Mouse (Mus musculus) adrenal gland, postnatal 25 days (tissue): Measurements from ENCODE around the gene Grik4. TPM values are rescaled to one million over a fixed set of nuclear protein-coding genes. Genes with fewer than 3 reads are reported as not detected.
"Not testable (repeated sequence)": the region's sequence is repeated elsewhere in the genome, so short reads cannot be mapped to it uniquely, and the experiment has no call there.

ENCODE experiments used
- DNase-seq: peaks from one replicate; pipeline ENCODE4 v3.0.0; 2021; ENCODE audit warnings: mixed read lengths
- long read RNA-seq: library from polyadenylated mRNA; stranded (forward); transcript quantifications from one replicate; pipeline ENCODE4 v2.0.0, GENCODE M21; 2021
- total RNA-seq: library from RNA; stranded (reverse); gene quantifications from 2 replicates; pipeline ENCODE4 v1.2.3, GENCODE M21; 2021

The Grik4 gene
- 2.0 and 2.1 TPM in 2 replicates for total RNA-seq
- long read RNA-seq, full-length matches to known transcripts: 2 of 5 reads
- long read RNA-seq, partial matches to known transcripts: 2 of 5 reads
- long read RNA-seq, other reads (novel, unspliced or antisense): 1 of 5 reads

DNA sequence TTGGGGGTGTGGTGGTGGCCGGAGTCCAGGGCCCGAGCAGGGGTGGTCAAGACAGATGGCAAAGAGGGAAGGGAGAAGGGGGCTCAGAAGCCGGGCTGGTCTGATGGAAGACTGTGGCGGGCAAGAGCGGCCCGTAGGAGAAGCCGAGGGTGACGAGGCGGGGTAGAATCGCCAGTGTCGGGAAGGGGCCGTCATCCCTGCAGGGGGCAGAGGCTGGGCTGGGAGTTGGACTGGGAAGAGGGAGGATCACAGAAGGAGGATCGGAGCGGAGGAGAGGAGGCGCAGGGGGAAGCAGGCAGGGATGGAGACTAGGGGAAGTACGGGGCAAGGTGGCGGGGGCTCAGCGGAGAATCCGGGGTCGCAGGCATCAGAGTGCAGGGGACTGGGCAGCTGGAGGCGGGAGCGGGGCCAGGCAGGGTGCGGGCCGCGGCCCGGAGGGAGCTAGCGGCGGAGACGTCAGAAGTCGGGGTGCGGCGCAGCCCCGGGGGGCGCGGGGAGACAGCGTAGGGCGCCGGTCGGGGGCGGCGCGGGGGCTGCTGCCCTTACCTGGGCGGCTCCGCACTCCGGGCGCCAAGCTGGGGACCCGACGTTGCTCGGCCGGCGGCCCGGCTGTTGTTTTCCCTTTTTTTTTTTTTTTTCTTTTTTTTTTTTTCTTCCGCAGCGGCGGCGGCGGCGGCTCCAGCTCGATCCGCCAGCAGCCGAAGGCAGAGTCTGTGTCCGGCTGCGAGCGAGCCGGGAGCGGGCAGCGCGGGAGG lies at the start of gene Grik4:
TSS of gene Grik4 (minus strand) at position 713 of the 755 bp plus-strand sequence.
- DNase-seq: peak; percentile 30

DNA sequence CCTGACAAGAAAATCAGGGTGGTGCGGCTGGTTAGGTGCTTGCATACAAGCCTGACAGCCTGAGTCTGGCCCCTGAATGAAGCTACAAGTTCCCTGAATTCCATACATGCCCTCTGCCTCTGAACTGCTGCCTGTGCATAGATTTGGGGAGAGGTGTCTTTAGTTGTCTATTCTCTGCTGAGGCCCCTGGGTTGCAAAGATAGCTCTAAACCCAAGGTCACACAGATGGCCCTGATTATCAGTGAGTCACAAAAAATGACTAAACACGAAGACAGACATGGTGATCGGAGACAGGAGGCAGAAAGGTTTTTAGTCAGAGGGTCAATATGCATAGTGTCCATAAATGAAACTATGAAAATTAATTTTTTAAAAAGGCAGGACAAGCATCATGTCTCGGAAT lies 49.4 kb upstream of the Grik4 start:
- DNase-seq: no peak

- no peak for DNase-seq
Observed at GRCm38 (mm10) chr9:42987988-42988387, 43.7 kb upstream of the Grik4 start.

- no peak for DNase-seq
Observed at GRCm38 (mm10) chr9:42968894-42969521, 24.7 kb upstream of the Grik4 start.

GRCm38 (mm10) chr9:42967731-42968130 lies 23.4 kb upstream of the Grik4 start:
- peak; percentile 55 for DNase-seq

- DNase-seq: not testable (repeated sequence)
Observed at GRCm38 (mm10) chr9:42964809-42965208, 20.5 kb upstream of the Grik4 start.

DNA sequence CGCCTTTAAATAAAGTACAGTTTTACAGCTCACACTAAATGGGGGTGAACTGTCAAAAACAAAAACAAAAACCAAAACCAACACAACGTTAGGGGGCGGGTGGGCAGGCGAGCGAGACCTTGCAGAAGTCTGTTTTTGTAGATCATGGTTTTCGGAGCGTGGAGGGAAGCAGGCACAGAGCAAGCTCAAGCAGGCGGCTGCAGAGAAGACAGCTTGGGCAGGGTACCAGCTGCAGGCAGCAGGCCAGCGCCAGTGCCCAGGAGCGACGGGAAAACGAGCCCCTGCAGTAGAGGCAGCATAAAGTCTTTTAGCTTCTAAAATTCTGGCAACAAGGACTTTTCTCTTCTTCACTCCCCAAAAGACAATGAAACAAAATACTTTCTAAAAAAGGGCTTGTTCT lies 20.1 kb upstream of the Grik4 start:
- no peak for DNase-seq

DNA sequence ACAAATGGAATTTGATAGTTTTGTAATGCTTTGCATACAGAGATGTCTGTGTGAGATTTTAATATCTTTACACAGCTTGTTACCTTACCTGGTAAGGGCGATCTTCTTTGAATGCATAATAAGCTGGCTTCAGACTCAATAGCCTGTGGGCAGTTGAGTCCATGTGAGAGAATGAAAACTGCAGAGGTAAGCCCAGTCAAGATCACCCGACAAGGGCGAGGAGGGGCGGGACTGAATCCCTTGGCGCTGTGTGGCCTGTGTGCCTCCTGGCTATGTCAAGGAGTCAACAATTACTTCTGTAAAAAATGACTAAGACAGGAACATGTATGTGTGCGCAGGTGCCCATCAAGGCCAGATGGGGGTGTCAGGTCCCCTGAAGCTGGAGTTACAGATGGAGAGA lies 18.2 kb upstream of the Grik4 start:
- DNase-seq: no peak

DNA sequence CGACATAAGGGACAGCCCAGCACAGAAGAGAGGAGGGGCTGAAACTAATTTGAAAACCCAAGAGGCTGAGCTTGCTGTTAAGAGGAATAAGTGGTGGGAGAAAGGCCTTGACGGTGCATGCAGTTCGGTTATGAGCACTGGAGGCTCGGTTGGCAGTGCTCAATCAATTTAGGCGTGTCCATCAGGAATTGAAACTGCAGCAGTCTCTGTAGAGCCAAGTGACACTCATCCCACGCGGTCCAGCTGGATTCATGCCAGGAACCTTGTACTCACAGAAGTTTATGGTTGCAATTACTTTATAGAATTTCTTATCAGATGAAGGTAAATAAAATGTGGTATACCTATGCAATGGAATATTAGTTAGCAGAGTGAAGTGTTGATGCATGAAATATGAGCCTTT lies 14.1 kb upstream of the Grik4 start:
- DNase-seq: peak; percentile 46

GRCm38 (mm10) chr9:42948381-42948780 lies 4.1 kb upstream of the Grik4 start:
- no peak for DNase-seq

DNA sequence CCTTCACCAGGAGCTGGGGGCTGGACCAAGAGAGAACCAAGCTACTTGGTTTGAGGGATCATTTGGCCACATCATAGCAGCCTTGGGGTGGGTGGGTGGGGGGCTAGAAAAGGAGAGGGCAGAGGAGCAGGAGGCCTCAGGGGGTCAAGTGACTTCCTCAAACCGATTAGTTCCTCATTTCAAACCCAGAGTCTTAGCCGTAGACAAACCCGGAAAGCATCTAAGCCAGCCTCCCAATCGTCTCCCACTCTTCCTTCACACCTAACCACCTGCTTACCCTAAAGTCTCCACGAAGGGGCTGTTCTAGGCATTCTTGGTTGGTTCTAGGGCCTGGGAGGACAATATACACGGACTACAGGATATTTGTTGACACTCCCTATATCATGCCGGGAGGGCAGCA lies 881 bp upstream of the Grik4 start:
- no peak for DNase-seq

DNA sequence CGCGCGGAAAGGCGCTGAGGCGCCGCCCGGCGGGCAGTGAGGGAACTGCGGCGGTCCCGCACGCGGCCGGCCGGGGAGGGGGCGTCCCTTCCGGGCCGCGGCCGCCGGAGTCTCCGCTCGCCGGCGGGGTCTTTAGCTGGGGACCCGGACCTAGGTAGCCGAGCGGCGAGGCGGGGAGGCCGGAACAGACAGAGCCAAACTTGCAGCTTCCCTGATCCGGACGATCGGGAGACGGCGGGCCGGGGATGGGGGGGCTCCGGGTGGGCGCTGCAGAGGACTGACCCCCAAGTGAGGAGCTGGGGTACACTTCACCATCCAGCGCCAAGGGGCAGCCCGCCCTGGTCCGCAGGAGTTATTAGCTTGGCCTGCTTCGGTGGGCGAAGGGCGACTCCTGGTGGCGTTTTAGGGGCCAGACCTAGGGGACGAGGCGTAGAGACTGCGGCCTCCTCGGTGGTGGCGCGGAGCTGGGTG lies 278 bp upstream of the Grik4 start:
- peak; percentile 88 for DNase-seq

- DNase-seq: peak; percentile 14
Observed at GRCm38 (mm10) chr9:42943057-42943529, 1.2 kb downstream of the Grik4 start.

- DNase-seq: no peak
Observed at GRCm38 (mm10) chr9:42942148-42942547, 2.1 kb downstream of the Grik4 start.

- no peak for DNase-seq
Observed at GRCm38 (mm10) chr9:42932146-42932545, 12.1 kb downstream of the Grik4 start.

- no peak for DNase-seq
Observed at GRCm38 (mm10) chr9:42927498-42927897, 16.8 kb downstream of the Grik4 start.

- no peak for DNase-seq
Observed at GRCm38 (mm10) chr9:42926564-42926963, 17.7 kb downstream of the Grik4 start.

DNA sequence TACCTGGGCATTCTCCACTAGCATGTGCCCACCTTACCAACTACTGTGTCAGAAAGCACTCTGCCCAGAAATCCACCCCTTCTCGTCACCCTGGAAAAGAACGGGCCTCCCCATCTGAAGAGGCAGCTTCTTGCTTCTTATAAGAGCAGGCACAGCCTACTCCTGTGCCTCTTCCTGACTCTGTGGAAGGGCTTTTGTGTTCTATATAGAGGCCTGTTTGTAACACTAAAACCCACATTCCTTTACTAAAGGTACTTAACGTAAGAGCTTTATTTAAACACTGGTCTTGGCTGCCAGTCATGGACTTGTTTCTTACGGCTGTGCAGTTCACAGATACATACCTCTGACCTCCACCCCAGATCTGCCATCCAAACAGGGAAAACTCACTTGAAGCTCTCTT lies 22.5 kb downstream of the Grik4 start:
- DNase-seq: no peak

- no peak for DNase-seq
Observed at GRCm38 (mm10) chr9:42920190-42920589, 24.1 kb downstream of the Grik4 start.

- no peak for DNase-seq
Observed at GRCm38 (mm10) chr9:42917911-42918310, 26.4 kb downstream of the Grik4 start.

DNA sequence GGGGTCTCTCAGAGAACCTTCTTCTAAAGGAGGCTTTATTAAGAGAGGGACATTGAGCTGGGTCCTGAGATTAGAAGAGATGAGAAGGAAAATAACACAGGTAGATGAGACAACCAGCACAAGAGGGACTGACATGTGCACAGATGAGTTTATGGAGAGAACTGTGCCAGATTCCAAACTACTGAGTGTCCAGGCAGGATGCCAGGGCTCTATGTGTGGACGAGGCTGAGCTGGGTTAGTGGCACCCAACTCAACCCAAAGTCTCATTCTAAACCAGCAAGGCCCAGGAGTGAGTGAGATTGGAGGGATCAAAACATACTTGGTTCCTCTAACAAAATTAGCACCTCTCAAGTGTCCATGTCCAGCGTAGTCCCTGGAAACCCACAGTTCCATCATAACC lies 31.1 kb downstream of the Grik4 start:
- DNase-seq: peak; percentile 50

DNA sequence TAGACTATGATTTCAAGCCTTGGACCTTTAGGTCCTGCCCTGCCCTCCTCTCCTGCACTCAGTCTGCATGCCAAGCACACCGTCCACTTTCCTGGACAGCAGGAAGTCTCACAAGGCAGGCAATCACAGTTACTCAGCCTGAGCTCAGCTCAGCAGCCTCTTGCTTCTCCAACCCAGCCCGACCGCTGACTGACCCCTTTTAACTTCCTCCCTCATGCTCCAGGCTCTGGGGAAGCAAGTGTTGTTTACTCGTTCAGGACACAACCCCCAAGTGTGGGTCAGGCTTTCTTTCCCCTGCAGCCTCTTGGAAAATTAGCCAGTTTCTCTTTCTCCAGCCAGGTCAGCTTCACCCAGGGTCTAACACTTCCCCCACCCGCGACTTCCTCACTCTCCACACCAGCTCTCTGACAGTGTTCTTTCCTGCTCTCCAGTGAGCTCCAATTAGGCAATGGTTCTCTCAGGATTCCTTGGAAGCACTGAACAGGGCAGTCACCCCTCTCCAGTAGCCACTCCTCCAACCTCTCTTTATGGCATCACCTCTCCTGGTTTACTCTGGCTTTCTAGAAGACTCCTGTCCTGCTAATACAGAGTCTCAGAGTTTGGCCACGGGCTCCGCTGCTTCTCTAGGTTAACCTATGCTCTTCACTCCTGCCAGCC lies 35.5 kb downstream of the Grik4 start:
- DNase-seq: no peak

GRCm38 (mm10) chr9:42906995-42907394 lies 37.3 kb downstream of the Grik4 start:
- no peak for DNase-seq
